In genomic region chr2:171641730-171642129, GRCm38 (mm10) we compare ENCODE assay signal across 24 mouse cellular contexts.
DNase-seq lines count a peak whose midpoint lies in the region; ATAC-seq and TF ChIP-seq lines count a peak whose summit lies in the region.
"Had no signal": no experiment of that assay in that cellular context is flagged by ENCODE, and none has a peak within 500 bp of the region (broad histone marks: within the 10 kb centered on the region; RNA-seq: fewer than 3 reads in every experiment).

No protein-coding gene starts in this region.

- ATAC-seq in forebrain, embryonic 16.5 days: peak; percentile 82
- ATAC-seq in forebrain, embryonic 12.5 days (ENCODE audit: low FRiP score): no peak
- ATAC-seq: CD4-positive, CD25-positive, alpha-beta regulatory T cell, adult 4 months had no signal

- no peaks in the 10 kb centered on the region for H3K27me3 ChIP-seq in forebrain, embryonic 16.5 days (replicated peaks; ENCODE audit: control insufficient read depth, insufficient read depth, low read length)
- H3K27me3 ChIP-seq in forebrain, embryonic 12.5 days: no peaks in the 10 kb centered on the region
- H3K27me3 ChIP-seq in kidney, adult 2 months (replicated peaks; ENCODE audit: control insufficient read depth, insufficient read depth, low read length): no peaks in the 10 kb centered on the region
- H3K27me3 ChIP-seq: embryonic facial prominence, embryonic 12.5 days; embryonic facial prominence, embryonic 15.5 days; heart, embryonic 13.5 days; hindbrain, embryonic 12.5 days; hindbrain, embryonic 15.5 days had no signal

- TF ChIP-seq POLR2A in brain, embryonic 14.5 days (IDR thresholded peaks at IDR 0.05; ENCODE audit: borderline replicate concordance, extremely low read depth, insufficient read depth, insufficient read length, poor library complexity, severe bottlenecking): no peak
- TF ChIP-seq POLR2A in kidney, adult 2 months (IDR thresholded peaks at IDR 0.05; ENCODE audit: low read depth, low read length): no peak

- no peak overlapping the region for H3K9ac ChIP-seq in forebrain, embryonic 16.5 days (replicated peaks; ENCODE audit: low read depth, low read length)
- H3K9ac ChIP-seq in forebrain, embryonic 12.5 days: no peak overlapping the region
- H3K9ac ChIP-seq: embryonic facial prominence, embryonic 12.5 days; embryonic facial prominence, embryonic 15.5 days; heart, embryonic 13.5 days; hindbrain, embryonic 12.5 days; hindbrain, embryonic 15.5 days had no signal

- no peaks in the 10 kb centered on the region for H3K36me3 ChIP-seq in forebrain, embryonic 16.5 days (ENCODE audit: control insufficient read depth, insufficient read depth)
- H3K36me3 ChIP-seq in forebrain, embryonic 12.5 days (replicated peaks): no peaks in the 10 kb centered on the region
- no peaks in the 10 kb centered on the region for H3K36me3 ChIP-seq in kidney, adult 2 months (ENCODE audit: control insufficient read depth, insufficient read depth, low read length)
- H3K36me3 ChIP-seq: embryonic facial prominence, embryonic 12.5 days; embryonic facial prominence, embryonic 15.5 days; heart, embryonic 10.5 days; heart, embryonic 13.5 days; hindbrain, embryonic 12.5 days; hindbrain, embryonic 15.5 days had no signal

- H3K4me3 ChIP-seq in forebrain, embryonic 16.5 days (replicated peaks; ENCODE audit: low read length): no peak overlapping the region
- H3K4me3 ChIP-seq in forebrain, embryonic 12.5 days (replicated peaks): no peak overlapping the region
- no peak overlapping the region for H3K4me3 ChIP-seq in kidney, adult 2 months (ENCODE audit: insufficient read depth, low read depth, low read length)
- H3K4me3 ChIP-seq: embryonic facial prominence, embryonic 12.5 days; embryonic facial prominence, embryonic 15.5 days; heart, adult 2 months; heart, embryonic 10.5 days; heart, embryonic 13.5 days; hindbrain, embryonic 12.5 days; hindbrain, embryonic 15.5 days had no signal

- H3K4me1 ChIP-seq in forebrain, embryonic 16.5 days (replicated peaks; ENCODE audit: control insufficient read depth, insufficient read depth, low read length): peaks cover 11% of the 10 kb centered on the region
- peaks cover 3% of the 10 kb centered on the region; the same call in 1 of the 2 replicates for H3K4me1 ChIP-seq in forebrain, embryonic 12.5 days
- no peaks in the 10 kb centered on the region for H3K4me1 ChIP-seq in kidney, adult 2 months (ENCODE audit: control insufficient read depth, insufficient read depth, low read length)
- H3K4me1 ChIP-seq: embryonic facial prominence, embryonic 12.5 days; hindbrain, embryonic 12.5 days; hindbrain, embryonic 15.5 days had no signal

- no peak for TF ChIP-seq CTCF in brain, embryonic 14.5 days (IDR thresholded peaks at IDR 0.05; ENCODE audit: borderline replicate concordance, extremely low read depth, insufficient read depth, insufficient read length)
- no peak for TF ChIP-seq CTCF in kidney, adult 2 months (conservative IDR thresholded peaks at IDR 0.05; ENCODE audit: insufficient read depth, insufficient read length, low read depth, low read length)

- H3K4me2 ChIP-seq in forebrain, embryonic 16.5 days (ENCODE audit: low read length): no peak overlapping the region
- no peak overlapping the region for H3K4me2 ChIP-seq in forebrain, embryonic 12.5 days
- H3K4me2 ChIP-seq: embryonic facial prominence, embryonic 12.5 days; embryonic facial prominence, embryonic 15.5 days; heart, embryonic 13.5 days; hindbrain, embryonic 12.5 days; hindbrain, embryonic 15.5 days had no signal

- no peaks in the 10 kb centered on the region for H3K9me3 ChIP-seq in forebrain, embryonic 16.5 days (ENCODE audit: control insufficient read depth, low read length)
- H3K9me3 ChIP-seq in forebrain, embryonic 12.5 days: no peaks in the 10 kb centered on the region
- H3K9me3 ChIP-seq: embryonic facial prominence, embryonic 12.5 days; embryonic facial prominence, embryonic 15.5 days; heart, embryonic 10.5 days; heart, embryonic 13.5 days; hindbrain, embryonic 12.5 days; hindbrain, embryonic 15.5 days had no signal

- H3K27ac ChIP-seq in forebrain, embryonic 16.5 days (ENCODE audit: low read length): no peak overlapping the region
- H3K27ac ChIP-seq in forebrain, embryonic 12.5 days: no peak overlapping the region
- no peak overlapping the region for H3K27ac ChIP-seq in kidney, adult 2 months (ENCODE audit: insufficient read depth, low read depth, low read length)
- H3K27ac ChIP-seq: embryonic facial prominence, embryonic 12.5 days; embryonic facial prominence, embryonic 15.5 days; heart, adult 2 months; heart, embryonic 10.5 days; heart, embryonic 13.5 days; hindbrain, embryonic 12.5 days; hindbrain, embryonic 15.5 days had no signal

- WGBS in forebrain, embryonic 16.5 days: 46% methylated on average over 4 of the region's 4 CpGs
- 72% methylated on average over 4 of the region's 4 CpGs for WGBS in forebrain, embryonic 12.5 days
- 80% methylated on average over 4 of the region's 4 CpGs for WGBS in kidney, adult 2 months

- peak; percentile 3 for DNase-seq in layer of hippocampus, adult 9-11 months
- DNase-seq in layer of hippocampus, adult 11-12 months (ENCODE audit: low spot score): no peak
- DNase-seq in brain, embryonic 14.5 days (ENCODE audit: low read depth): peak; percentile 79
- DNase-seq in brain, embryonic 18.5 days (ENCODE audit: low read depth, low spot score): peak; percentile 28
- no peak for DNase-seq in adrenal gland, postnatal 4 days (ENCODE audit: low spot score in 2 of 2)
- DNase-seq in kidney, adult 2 months: no peak
- DNase-seq: adrenal gland, adult 2 months; adrenal gland, postnatal 14 days; cerebellum, adult 11 months; cerebellum, adult 2 months; cerebellum, adult 9-11 months; cerebellum, postnatal 25 days; gastrocnemius, postnatal 10 days; gastrocnemius, postnatal 36 days; heart, adult 2 months had no signal

Comparison
In these comparisons a context has a peak if more than half of its experiments do, and no peak if none do; other contexts are left out.
1. DNase-seq: peak in layer of hippocampus, adult 9-11 months (single experiment), brain, embryonic 14.5 days (single experiment) and brain, embryonic 18.5 days (single experiment); none in layer of hippocampus, adult 11-12 months (single experiment), adrenal gland, postnatal 4 days (0 of 2) and kidney, adult 2 months (single experiment).